Comparison of ENCODE assay signal across 9 mouse cellular contexts in the genomic region with DNA sequence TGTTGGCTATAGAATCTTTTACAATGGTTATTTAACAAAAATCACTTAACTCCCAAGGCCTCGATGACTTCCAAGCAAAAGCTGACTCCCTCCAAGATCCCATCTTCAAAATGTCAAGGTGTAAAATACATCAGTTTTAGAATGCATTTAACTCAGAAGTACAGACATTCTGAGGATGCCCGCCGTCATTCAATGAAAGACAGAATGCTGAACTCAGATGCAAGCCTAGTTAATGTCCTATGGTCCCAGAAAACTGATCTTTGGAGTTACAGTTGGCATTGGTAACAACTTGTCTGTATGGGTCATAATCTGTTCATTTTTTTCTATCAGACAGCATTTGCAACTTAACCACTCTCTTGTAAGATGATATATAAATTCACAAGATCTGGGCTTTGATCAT. TPM values are rescaled to one million over a fixed set of nuclear protein-coding genes. Genes with fewer than 3 reads are reported as not detected.
A peak's percentile ranks its signal among the peaks of the same experiment; 100 is the strongest.
DNase-seq lines count a peak whose midpoint lies in the region; ATAC-seq lines count a peak whose summit lies in the region.
"Had no signal": no experiment of that assay in that cellular context is flagged by ENCODE, and none has a peak within 500 bp of the region (broad histone marks: within the 10 kb centered on the region; RNA-seq: fewer than 3 reads in every experiment).

No protein-coding gene starts in this region.

- peaks cover 12% of the 10 kb centered on the region for H3K4me1 ChIP-seq in kidney, embryonic 14.5 days (ENCODE audit: control insufficient read depth, insufficient read depth, low read length)
- H3K4me1 ChIP-seq in brown adipose tissue, adult 24 weeks (ENCODE audit: control insufficient read depth, insufficient read depth, insufficient read length, low read length) = no peaks in the 10 kb centered on the region
- H3K4me1 ChIP-seq in hindbrain, embryonic 13.5 days (replicated peaks) = peaks cover 12% of the 10 kb centered on the region
- H3K4me1 ChIP-seq in midbrain, embryonic 12.5 days = peaks cover 15% of the 10 kb centered on the region

- peaks cover 28% of the 10 kb centered on the region for H3K36me3 ChIP-seq in kidney, embryonic 14.5 days (ENCODE audit: control insufficient read depth, insufficient read depth, low read length)
- peaks cover 31% of the 10 kb centered on the region for H3K36me3 ChIP-seq in hindbrain, embryonic 13.5 days
- peaks cover 19% of the 10 kb centered on the region; the same call in 1 of the 2 replicates for H3K36me3 ChIP-seq in midbrain, embryonic 12.5 days

- H3K27ac ChIP-seq in kidney, embryonic 14.5 days (ENCODE audit: low read depth, low read length) = peak overlapping the region; percentile 91
- peak overlapping the region; percentile 87 for H3K27ac ChIP-seq in brown adipose tissue, adult 24 weeks (replicated peaks; ENCODE audit: low read depth, low read length)
- peak overlapping the region; percentile 95 for H3K27ac ChIP-seq in hindbrain, embryonic 13.5 days
- peak overlapping the region; percentile 93 for H3K27ac ChIP-seq in midbrain, embryonic 12.5 days (replicated peaks)

- no peak for DNase-seq in kidney, adult 9 months
- DNase-seq in ovary, postnatal 36 days (ENCODE audit: low spot score) = no peak
- DNase-seq in adrenal gland, adult 18-20 months (ENCODE audit: low spot score in 2 of 2) = no peak
- DNase-seq in urinary bladder, postnatal 4 days (ENCODE audit: low spot score in 2 of 2) = no peak

- H3K4me3 ChIP-seq in kidney, embryonic 14.5 days (ENCODE audit: low read length) = peak overlapping the region; percentile 79
- peak overlapping the region; percentile 60 for H3K4me3 ChIP-seq in brown adipose tissue, adult 24 weeks (ENCODE audit: insufficient read depth, low read depth, low read length)
- H3K4me3 ChIP-seq in hindbrain, embryonic 13.5 days = peak overlapping the region; percentile 72
- peak overlapping the region; percentile 67 for H3K4me3 ChIP-seq in midbrain, embryonic 12.5 days

- H3K9ac ChIP-seq in kidney, embryonic 14.5 days (ENCODE audit: low read depth, low read length) = peak overlapping the region; percentile 37; the same call in 1 of the 2 replicates
- peak overlapping the region; percentile 68 for H3K9ac ChIP-seq in hindbrain, embryonic 13.5 days
- H3K9ac ChIP-seq in midbrain, embryonic 12.5 days (replicated peaks) = peak overlapping the region; percentile 57

- no peaks in the 10 kb centered on the region for H3K9me3 ChIP-seq in kidney, embryonic 14.5 days (ENCODE audit: control insufficient read depth, low read length)
- no peaks in the 10 kb centered on the region for H3K9me3 ChIP-seq in hindbrain, embryonic 13.5 days
- H3K9me3 ChIP-seq in midbrain, embryonic 12.5 days = no peaks in the 10 kb centered on the region

- 83% methylated on average over 3 of the region's 3 CpGs for WGBS in kidney, embryonic 14.5 days
- 89% methylated on average over 3 of the region's 3 CpGs for WGBS in hindbrain, embryonic 13.5 days
- 88% methylated on average over 3 of the region's 3 CpGs for WGBS in midbrain, embryonic 12.5 days

- H3K27me3 ChIP-seq in kidney, embryonic 14.5 days (ENCODE audit: control insufficient read depth, insufficient read depth, low read length) = no peaks in the 10 kb centered on the region
- no peaks in the 10 kb centered on the region for H3K27me3 ChIP-seq in hindbrain, embryonic 13.5 days
- no peaks in the 10 kb centered on the region for H3K27me3 ChIP-seq in midbrain, embryonic 12.5 days
- H3K27me3 ChIP-seq: Patski had no signal

- peak overlapping the region; percentile 48 for H3K4me2 ChIP-seq in kidney, embryonic 14.5 days (replicated peaks; ENCODE audit: low read depth, low read length)
- peak overlapping the region; percentile 63 for H3K4me2 ChIP-seq in hindbrain, embryonic 13.5 days
- peak overlapping the region; percentile 64 for H3K4me2 ChIP-seq in midbrain, embryonic 12.5 days (replicated peaks)

- ATAC-seq in kidney, embryonic 14.5 days (ENCODE audit: low FRiP score, low TSS enrichment) = no peak
- ATAC-seq in hindbrain, embryonic 13.5 days (ENCODE audit: low FRiP score) = no peak
- no peak for ATAC-seq in midbrain, embryonic 12.5 days (ENCODE audit: low FRiP score, low read depth)

RNA-seq across cellular contexts. Expression of gene Haus3, which starts 0.6 kb away (rescaled TPM):
- 45.1 and 46.1 TPM in 2 replicates for polyA plus RNA-seq in kidney, embryonic 14.5 days (2014; fragmentation: Nextera tagmentation; extraction: Ambion mirVana)
- polyA plus RNA-seq in brown adipose tissue, adult 24 weeks (2012; ENCODE audit: insufficient read depth, insufficient read length, missing spikeins) = 24.5 and 28.1 TPM in 2 replicates
- 19.0 and 19.7 TPM in 2 replicates for polyA plus RNA-seq in hindbrain, embryonic 13.5 days (2015; fragmentation: Nextera tagmentation; extraction: Ambion mirVana)
- 37.0 and 41.8 TPM in 2 replicates for polyA plus RNA-seq in midbrain, embryonic 12.5 days (2016; fragmentation: Nextera tagmentation; extraction: Ambion mirVana)
- total RNA-seq in adrenal gland, adult 18-20 months (2021) = 1 to 10 TPM; 8.3 to 9.3 TPM

RNA-seq across cellular contexts. Expression of gene Poln, which starts 0.7 kb away (rescaled TPM):
- 0.61 and 1.1 TPM in 2 replicates for polyA plus RNA-seq in kidney, embryonic 14.5 days (2014; fragmentation: Nextera tagmentation; extraction: Ambion mirVana)
- polyA plus RNA-seq in brown adipose tissue, adult 24 weeks (2012; ENCODE audit: insufficient read depth, insufficient read length, missing spikeins) = 137 and 175 TPM in 2 replicates
- polyA plus RNA-seq in hindbrain, embryonic 13.5 days (2015; fragmentation: Nextera tagmentation; extraction: Ambion mirVana) = 0.14 and 0.28 TPM in 2 replicates
- 0.51 and 1.3 TPM in 2 replicates for polyA plus RNA-seq in midbrain, embryonic 12.5 days (2016; fragmentation: Nextera tagmentation; extraction: Ambion mirVana)
- 10 to 100 TPM; 15.5 to 26.2 TPM for total RNA-seq in adrenal gland, adult 18-20 months (2021)

RNA-seq across cellular contexts. Expression of gene Mxd4, which starts 17.6 kb away (rescaled TPM):
- polyA plus RNA-seq in kidney, embryonic 14.5 days (2014; fragmentation: Nextera tagmentation; extraction: Ambion mirVana) = 46.1 and 53.0 TPM in 2 replicates
- 69.9 and 70.6 TPM in 2 replicates for polyA plus RNA-seq in brown adipose tissue, adult 24 weeks (2012; ENCODE audit: insufficient read depth, insufficient read length, missing spikeins)
- 33.5 and 33.6 TPM in 2 replicates for polyA plus RNA-seq in hindbrain, embryonic 13.5 days (2015; fragmentation: Nextera tagmentation; extraction: Ambion mirVana)
- 26.4 and 31.8 TPM in 2 replicates for polyA plus RNA-seq in midbrain, embryonic 12.5 days (2016; fragmentation: Nextera tagmentation; extraction: Ambion mirVana)
- total RNA-seq in adrenal gland, adult 18-20 months (2021) = 100 to 1,000 TPM; 108 to 114 TPM

Comparison
In these comparisons a context has a peak if more than half of its experiments do, and no peak if none do; other contexts are left out.
1. RNA of gene Poln, which starts 0.7 kb away (polyA plus RNA-seq): 137 to 175 TPM in brown adipose tissue, adult 24 weeks; 0.61 to 1.1 TPM in kidney, embryonic 14.5 days, 0.51 to 1.3 TPM in midbrain, embryonic 12.5 days and 0.14 to 0.28 TPM in hindbrain, embryonic 13.5 days; every median in the first group is over 10 times any median in the second.
2. Peak in every context shown above with its lines, with median percentiles within 50 percentile points of each other: H3K27ac ChIP-seq, H3K4me2 ChIP-seq, H3K4me3 ChIP-seq and H3K9ac ChIP-seq.